Mouse (Mus musculus): Measurements from ENCODE around the gene Epm2aip1. TPM values are rescaled to one million over a fixed set of nuclear protein-coding genes. Genes with fewer than 3 reads are reported as not detected.

The Epm2aip1 gene
- total and polyA plus RNA-seq, 3 experiments: 9.3 to 12.2 (median 11.4) TPM

DNA sequence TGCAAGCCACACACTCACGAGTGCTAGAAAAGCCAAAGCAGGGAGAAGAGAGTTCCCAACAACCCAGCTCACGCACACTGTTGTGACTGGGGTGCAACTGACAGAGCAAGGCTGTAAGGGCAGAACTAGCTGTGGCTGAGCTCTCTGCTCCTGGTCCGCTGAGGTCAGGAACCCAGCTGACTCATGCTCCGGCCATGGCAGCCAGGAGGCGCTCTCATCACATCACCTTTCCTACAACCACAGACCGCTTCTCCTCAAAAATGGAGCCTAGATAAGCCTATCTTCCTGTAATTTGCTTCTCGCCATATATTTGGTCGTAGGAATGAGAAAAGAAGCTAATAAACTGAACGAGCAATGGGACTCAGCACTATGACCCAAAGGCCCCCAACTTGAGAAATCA lies 37.0 kb upstream of the Epm2aip1 start:
- no peak for DNase-seq (ENCODE audit: extremely low read depth)
- no peaks in the 10 kb centered on the region for H3K79me2 ChIP-seq (replicated peaks; ENCODE audit: control insufficient read depth, extremely low read depth, insufficient read depth, poor library complexity, severe bottlenecking)
- no peak overlapping the region for H3K9ac ChIP-seq (ENCODE audit: insufficient read depth, low read depth)
- no peaks in the 10 kb centered on the region for H3K9me3 ChIP-seq (replicated peaks; ENCODE audit: low read length)
- in situ Hi-C loops (cut with MboI; ENCODE audit: low pct_ligation_motif_present, low pct_unique_long_range_greater_than_20kb, low sequenced_read_pairs): no loop called here
- no peak overlapping the region for H3K4me3 ChIP-seq (replicated peaks in 1 of 3; ENCODE audit: low read depth in 2 of 3, low read length in 2 of 3, poor library complexity in 1 of 3)
- TF ChIP-seq ZC3H11A (IDR thresholded peaks at IDR 0.05; ENCODE audit: low read depth, low read length) (no peak), USF1 (IDR thresholded peaks at IDR 0.05; ENCODE audit: low read depth, low read length) (no peak), BHLHE40 (IDR thresholded peaks at IDR 0.05; ENCODE audit: low read depth, low read length) (no peak), UBTF (IDR thresholded peaks at IDR 0.05; ENCODE audit: low read depth, low read length) (no peak), MEF2A (IDR thresholded peaks at IDR 0.05; ENCODE audit: borderline replicate concordance, low read depth, low read length) (no peak), GABPA (IDR thresholded peaks at IDR 0.05; ENCODE audit: insufficient replicate concordance, low read depth, low read length) (no peak), NELFE (IDR thresholded peaks at IDR 0.05; ENCODE audit: low read depth, low read length) (no peak), USF2 (conservative IDR thresholded peaks at IDR 0.05; ENCODE audit: low read depth, low read length) (no peak), ZMIZ1 (IDR thresholded peaks at IDR 0.05; ENCODE audit: low read depth, low read length) (no peak), TBP (conservative IDR thresholded peaks at IDR 0.05; ENCODE audit: low read depth, low read length) (no peak), PAX5 (IDR thresholded peaks at IDR 0.05; ENCODE audit: low read length) (no peak), CTCF (conservative IDR thresholded peaks at IDR 0.05 in 1 of 2, IDR thresholded peaks at IDR 0.05 in 1 of 2; ENCODE audit: low read depth in 2 of 2, low read length in 2 of 2) (no peak; a peak in 1 of 4 replicates), MXI1 (IDR thresholded peaks at IDR 0.05; ENCODE audit: low read depth, low read length) (no peak), POLR2A (IDR thresholded peaks at IDR 0.05; ENCODE audit: low read depth, low read length) (no peak), CHD1 (IDR thresholded peaks at IDR 0.05; ENCODE audit: low read depth, low read length) (no peak), SMC3 (IDR thresholded peaks at IDR 0.05; ENCODE audit: low read depth, low read length) (no peak), RAD21 (IDR thresholded peaks at IDR 0.05; ENCODE audit: low read depth, low read length) (no peak; the same call in none of the 2 replicates), MAFK (IDR thresholded peaks at IDR 0.05; ENCODE audit: insufficient replicate concordance, low read length) (no peak)
- H3K27me3 ChIP-seq (replicated peaks): no peaks in the 10 kb centered on the region
- dilution Hi-C loops (cut with MboI; ENCODE audit: extremely low pct_ligation_motif_present, extremely low pct_unique_long_range_greater_than_20kb, low sequenced_read_pairs): no loop called here
- no peaks in the 10 kb centered on the region for H3K4me1 ChIP-seq (ENCODE audit: control insufficient read depth in 1 of 2, insufficient read depth in 2 of 2)
- H3K36me3 ChIP-seq (replicated peaks in 1 of 2; ENCODE audit: control insufficient read depth in 1 of 2, insufficient read depth in 1 of 2, low read length in 1 of 2): peaks cover 62 to 95% of the 10 kb centered on the region in 2 experiments
- H3K27ac ChIP-seq (ENCODE audit: insufficient read depth, low read depth): no peak overlapping the region
- no peak overlapping the region for H3K4me2 ChIP-seq (ENCODE audit: insufficient read depth, low read depth, poor library complexity, severe bottlenecking)

DNA sequence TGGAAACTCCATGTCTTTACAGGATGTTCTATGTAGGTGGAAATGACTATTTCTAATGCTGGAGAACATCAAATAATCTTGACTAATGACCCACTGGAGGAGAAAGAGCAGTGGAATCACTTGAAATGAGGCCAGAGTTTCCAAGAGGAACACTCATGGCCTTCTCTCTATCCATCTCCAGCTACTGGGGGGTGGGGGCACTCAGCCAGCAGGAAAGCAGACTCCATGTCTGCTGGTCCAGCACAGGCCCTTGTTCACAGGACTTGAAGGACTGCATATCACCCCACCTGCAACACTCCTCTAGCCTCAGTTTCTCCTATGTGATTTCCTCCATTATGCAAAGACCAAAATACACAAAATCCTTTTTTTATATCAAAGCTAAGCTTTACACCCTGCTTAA lies 34.0 kb upstream of the Epm2aip1 start:
- Histone ChIP-seq H3K9me3 (replicated peaks; ENCODE audit: low read length) (no peaks in the 10 kb centered on the region), H3K4me3 (replicated peaks in 1 of 3; ENCODE audit: low read depth in 2 of 3, low read length in 2 of 3, poor library complexity in 1 of 3) (no peak overlapping the region), H3K27ac (ENCODE audit: insufficient read depth, low read depth) (no peak overlapping the region), H3K79me2 (replicated peaks; ENCODE audit: control insufficient read depth, extremely low read depth, insufficient read depth, poor library complexity, severe bottlenecking) (no peaks in the 10 kb centered on the region), H3K27me3 (replicated peaks) (no peaks in the 10 kb centered on the region), H3K4me1 (ENCODE audit: control insufficient read depth in 1 of 2, insufficient read depth in 2 of 2) (peaks cover 0 to 2% of the 10 kb centered on the region in 2 experiments; a peak in 1 of 4 replicates), H3K9ac (ENCODE audit: insufficient read depth, low read depth) (no peak overlapping the region), H3K4me2 (ENCODE audit: insufficient read depth, low read depth, poor library complexity, severe bottlenecking) (no peak overlapping the region), H3K36me3 (replicated peaks in 1 of 2; ENCODE audit: control insufficient read depth in 1 of 2, insufficient read depth in 1 of 2, low read length in 1 of 2) (peaks cover 71 to 93% of the 10 kb centered on the region in 2 experiments)
- DNase-seq (ENCODE audit: extremely low read depth): no peak
- dilution Hi-C loops (cut with MboI; ENCODE audit: extremely low pct_ligation_motif_present, extremely low pct_unique_long_range_greater_than_20kb, low sequenced_read_pairs): no loop called here
- in situ Hi-C loops (cut with MboI; ENCODE audit: low pct_ligation_motif_present, low pct_unique_long_range_greater_than_20kb, low sequenced_read_pairs): no loop called here
- TF ChIP-seq IRF4 (IDR thresholded peaks at IDR 0.05; ENCODE audit: low read depth, low read length): no peak
- no peak for TF ChIP-seq KAT2A (IDR thresholded peaks at IDR 0.05; ENCODE audit: insufficient replicate concordance, low read length)
- TF ChIP-seq TBP (conservative IDR thresholded peaks at IDR 0.05; ENCODE audit: low read depth, low read length): no peak
- TF ChIP-seq ETS1 (conservative IDR thresholded peaks at IDR 0.05; ENCODE audit: low read depth, low read length): no peak
- TF ChIP-seq MAFK (IDR thresholded peaks at IDR 0.05; ENCODE audit: insufficient replicate concordance, low read length): no peak
- no peak for TF ChIP-seq MAX (IDR thresholded peaks at IDR 0.05; ENCODE audit: low read length)
- TF ChIP-seq NRF1 (IDR thresholded peaks at IDR 0.05; ENCODE audit: low read depth, low read length): no peak
